Mouse (Mus musculus) E14TG2a.4 (cell line): ENCODE measurements around the gene B4galnt4.

Experiments
- CTCF ChIP-seq: conservative IDR thresholded peaks from 2 replicates; pipeline ENCODE4 v1.5.1; 2014; ENCODE audit warnings: low read length
- NANOG ChIP-seq: IDR thresholded peaks from 2 replicates; pipeline ENCODE4 v1.6.1; 2014; ENCODE audit warnings: borderline replicate concordance, low read length, mixed read lengths
- POU5F1 ChIP-seq: IDR thresholded peaks from 2 replicates; pipeline ENCODE4 v1.6.1; 2014; ENCODE audit warnings: low read length, borderline replicate concordance

DNA sequence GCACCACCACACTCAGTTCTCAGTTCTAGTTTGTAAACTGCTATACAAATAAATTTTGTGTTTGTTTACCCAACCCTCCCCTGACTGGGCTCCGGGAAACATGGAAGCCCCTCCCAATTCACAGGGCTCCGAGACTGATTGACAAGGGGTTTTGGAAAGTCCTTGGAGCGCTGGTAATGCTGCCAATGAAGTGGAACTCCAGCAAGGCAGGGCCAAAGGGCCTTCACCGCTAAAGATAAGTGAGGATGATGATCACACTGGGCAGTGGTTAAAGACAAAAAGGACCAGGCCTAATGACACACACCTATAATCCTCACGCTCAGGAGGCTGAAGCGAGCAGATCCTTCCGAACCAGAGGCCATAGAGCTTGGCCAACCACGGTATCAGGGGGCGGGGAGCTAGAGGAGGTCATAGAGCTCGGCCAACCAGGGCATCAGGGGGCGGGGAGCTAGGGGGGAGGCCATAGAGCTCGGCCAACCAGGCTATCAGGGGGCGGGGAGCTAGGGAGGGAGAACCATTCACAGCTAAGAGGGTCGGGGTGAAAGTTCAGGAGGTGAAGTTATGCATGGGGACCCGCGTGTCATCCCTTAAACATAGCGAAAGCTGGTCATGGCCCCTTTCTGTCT lies 9.7 kb upstream of the B4galnt4 start:
- no peak for TF ChIP-seq CTCF
- no peak for TF ChIP-seq NANOG
- TF ChIP-seq POU5F1, result no peak
